In the genomic region with DNA sequence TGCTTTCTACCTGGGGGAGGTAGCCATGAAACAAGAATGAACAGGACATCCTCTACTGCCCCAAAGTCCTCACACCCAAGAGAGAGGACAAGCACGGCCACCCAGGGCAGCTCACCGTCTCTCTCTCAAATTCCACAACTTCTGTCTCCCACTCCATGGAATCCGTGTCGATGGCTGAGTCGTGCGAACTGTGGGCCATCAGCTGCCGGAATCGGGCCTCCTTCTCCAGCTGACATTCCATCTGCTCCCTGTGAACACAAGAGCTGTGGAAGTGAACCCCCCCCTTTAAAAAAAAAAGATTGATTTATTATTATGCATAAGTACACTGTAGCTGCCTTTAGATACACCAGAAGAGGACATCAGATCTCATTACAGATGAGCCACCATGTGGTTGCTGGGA, we compare ENCODE assay signal across 29 mouse cellular contexts.
"Had no signal": no experiment of that assay in that cellular context is flagged by ENCODE, and none has a peak within 500 bp of the region (broad histone marks: within the 10 kb centered on the region; RNA-seq: fewer than 3 reads in every experiment).

No protein-coding gene starts in this region.

- H3K4me3 ChIP-seq: heart, adult 2 months; heart, embryonic 10.5 days; heart, embryonic 12.5 days; heart, embryonic 13.5 days; heart, embryonic 15.5 days; hindbrain, embryonic 10.5 days; hindbrain, embryonic 12.5 days; hindbrain, embryonic 13.5 days; hindbrain, embryonic 15.5 days; intestine, embryonic 15.5 days; kidney, embryonic 15.5 days; left cerebral cortex, adult 2 months had no signal

- H3K27ac ChIP-seq: heart, adult 2 months; heart, embryonic 10.5 days; heart, embryonic 13.5 days; heart, embryonic 15.5 days; hindbrain, embryonic 10.5 days; hindbrain, embryonic 12.5 days; hindbrain, embryonic 13.5 days; hindbrain, embryonic 14.5 days; hindbrain, embryonic 15.5 days; hindbrain, postnatal 0 days; intestine, embryonic 15.5 days; kidney, embryonic 15.5 days; kidney, postnatal 0 days; left cerebral cortex, adult 2 months had no signal

- DNase-seq: heart, adult 2 months; heart, postnatal 10 days; heart, postnatal 14 days; heart, postnatal 36 days; heart, postnatal 4 days; kidney, adult 11 months; kidney, adult 18-20 months; kidney, adult 2 months; kidney, adult 8-10 months; kidney, adult 9 months; kidney, postnatal 10 days; kidney, postnatal 14 days; kidney, postnatal 25 days; kidney, postnatal 36 days; kidney, postnatal 4 days had no signal
